Mouse (Mus musculus) mesoderm, embryonic 11.5 days (tissue): ENCODE data around the gene Myh14.

Experiments
- DNase-seq: peaks from one replicate; pipeline ENCODE4 v3.0.0-alpha.2; 2012; ENCODE audit warnings: low read depth, low spot score

Myh14 gene

GRCm38 (mm10) chr7:44669103-44669502 lies 1.5 kb downstream of the Myh14 start:
- no peak for DNase-seq

DNA sequence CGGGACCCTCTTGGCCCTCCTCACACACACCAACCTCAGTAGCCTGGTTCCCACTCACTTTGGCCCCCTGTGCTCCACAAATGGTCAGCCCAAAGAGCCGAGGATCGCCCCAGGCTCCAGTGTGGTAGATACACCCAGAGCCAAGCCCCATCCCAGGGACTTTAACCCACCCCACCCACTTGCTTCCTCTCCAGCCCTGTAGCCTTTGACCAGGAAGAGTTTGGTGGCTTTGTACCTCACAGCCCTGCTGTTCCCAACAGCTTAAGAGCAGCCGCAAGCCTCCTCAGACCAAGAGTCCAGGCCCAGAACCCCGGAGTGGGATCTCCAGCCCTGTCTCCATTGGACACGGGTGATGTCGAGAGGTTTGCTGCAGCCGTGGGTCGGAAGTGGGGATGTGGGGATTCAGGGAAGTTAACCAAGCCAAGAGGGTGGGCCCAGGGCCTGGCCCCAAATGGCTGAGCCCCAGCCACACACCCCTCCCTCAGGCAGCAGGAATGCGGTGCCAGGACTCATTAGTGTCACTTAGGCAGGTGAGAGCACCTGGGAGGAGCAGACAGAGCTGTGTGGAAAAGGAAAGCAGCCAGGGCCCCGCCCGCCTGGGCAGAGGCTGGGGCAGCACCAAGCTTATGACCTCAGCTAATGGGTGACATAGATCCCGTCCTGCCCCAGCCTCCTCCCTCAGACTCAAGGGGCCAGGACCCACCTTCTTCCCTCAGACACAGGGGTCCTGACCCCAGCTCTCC lies 2.5 kb downstream of the Myh14 start:
- DNase-seq: no peak

- DNase-seq: no peak
These were observed 4.2 kb downstream of the Myh14 start for GRCm38 (mm10) chr7:44666462-44666861.

- DNase-seq: no peak
These were observed 5.9 kb downstream of the Myh14 start for GRCm38 (mm10) chr7:44664731-44665130.

DNA sequence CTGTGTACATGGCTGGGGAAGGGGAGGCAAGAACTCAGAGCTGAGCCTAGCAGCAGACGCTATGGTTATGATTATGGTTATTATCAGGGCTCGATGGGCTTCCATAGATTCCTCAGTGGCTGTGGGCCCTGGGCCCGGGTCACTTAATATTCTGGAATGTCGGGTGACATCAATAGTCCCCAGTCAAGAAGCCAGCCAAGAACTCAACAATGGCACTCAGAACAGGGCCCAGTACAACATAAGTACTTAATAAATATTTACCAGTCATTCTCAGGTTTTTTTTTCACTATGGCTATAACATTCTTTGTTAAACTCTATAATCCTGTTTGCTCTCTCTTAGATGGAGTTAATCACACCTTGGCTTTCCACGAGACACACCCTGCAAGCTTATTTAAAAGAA lies 7.1 kb downstream of the Myh14 start:
- no peak for DNase-seq

GRCm38 (mm10) chr7:44662569-44662968 lies 8.1 kb downstream of the Myh14 start:
- no peak for DNase-seq

- DNase-seq: no peak
These were observed 8.5 kb downstream of the Myh14 start for GRCm38 (mm10) chr7:44662168-44662567.

DNA sequence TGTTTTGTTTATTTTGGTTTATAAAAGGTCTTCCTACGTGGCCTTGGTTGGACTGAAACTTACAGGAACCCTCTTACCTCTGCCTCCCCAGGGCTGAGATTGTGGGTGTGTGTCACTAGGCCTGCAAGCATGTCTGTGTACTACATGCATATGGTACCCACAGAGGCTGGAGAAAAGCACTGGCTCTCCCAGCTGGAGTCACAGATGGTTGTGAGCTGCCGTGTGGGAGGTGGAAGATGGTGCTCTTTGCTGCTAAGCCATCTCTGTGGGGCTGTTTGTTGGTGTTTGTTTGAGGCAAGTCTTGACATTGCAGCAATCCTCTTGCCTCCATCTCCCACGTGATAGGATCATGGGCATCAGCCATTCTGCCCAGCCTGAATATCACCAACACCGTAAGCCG lies 9.4 kb downstream of the Myh14 start:
- no peak for DNase-seq

GRCm38 (mm10) chr7:44655504-44655903 lies 15.1 kb downstream of the Myh14 start:
- peak; percentile 72 for DNase-seq

DNA sequence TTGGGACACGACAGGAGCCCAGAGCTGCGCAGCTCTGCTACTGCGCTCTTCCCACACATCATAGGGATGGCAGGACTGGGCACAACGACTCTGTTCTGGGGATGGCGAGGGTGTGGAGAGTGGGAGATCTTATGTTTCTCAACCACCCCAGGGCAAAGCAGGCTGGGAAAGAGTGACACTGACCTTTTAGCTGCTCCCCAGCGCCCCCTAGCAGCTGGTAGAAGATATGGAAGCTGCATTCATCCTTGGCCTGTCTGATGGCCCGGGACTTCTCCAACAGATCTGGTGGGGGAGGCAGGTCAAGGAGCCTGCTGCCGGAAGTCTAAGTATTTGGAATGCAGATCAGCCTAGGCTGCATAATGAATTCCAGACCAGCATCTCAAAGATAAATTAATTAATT lies 16.9 kb downstream of the Myh14 start:
- no peak for DNase-seq

DNA sequence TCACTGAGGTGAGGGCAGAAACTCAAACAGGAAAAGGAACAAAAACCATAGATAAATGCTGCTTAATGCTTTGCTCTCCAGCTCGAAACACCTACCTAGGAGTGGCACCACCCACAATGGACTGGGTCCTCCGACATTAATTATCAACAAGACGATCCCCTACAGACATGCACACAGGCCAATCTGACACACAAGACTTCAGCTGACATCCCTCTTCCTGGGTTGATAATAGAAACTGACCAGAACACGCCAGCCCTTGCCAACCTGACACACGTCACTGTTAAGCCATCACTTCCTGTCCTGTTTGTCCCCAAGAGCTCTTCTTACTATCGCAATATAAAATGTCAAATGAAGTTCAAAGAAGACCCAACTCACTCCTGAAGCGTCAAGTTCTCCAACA lies 19.2 kb downstream of the Myh14 start:
- no peak for DNase-seq

DNA sequence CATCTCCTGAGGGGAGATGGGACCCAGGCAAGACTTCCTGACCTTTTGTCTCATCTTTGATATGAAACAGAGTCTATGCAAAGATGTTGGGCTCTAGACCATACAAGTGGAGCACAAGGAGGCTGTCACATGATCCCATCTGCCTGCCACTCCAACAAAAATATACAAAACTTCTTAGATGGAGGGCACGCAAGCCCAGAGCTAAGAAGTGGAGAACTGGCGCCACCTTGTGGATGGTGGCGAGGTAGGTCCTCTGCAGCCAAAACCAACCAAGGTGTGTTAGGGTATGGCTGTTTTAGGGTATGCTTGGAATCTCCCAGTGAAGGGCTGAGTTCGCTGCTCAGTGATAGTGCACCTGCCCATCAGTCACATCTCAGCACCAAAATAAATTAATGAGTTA lies 20.7 kb downstream of the Myh14 start:
- peak; percentile 78 for DNase-seq

- no peak for DNase-seq
These were observed 21.5 kb downstream of the Myh14 start for GRCm38 (mm10) chr7:44649094-44649610.

DNA sequence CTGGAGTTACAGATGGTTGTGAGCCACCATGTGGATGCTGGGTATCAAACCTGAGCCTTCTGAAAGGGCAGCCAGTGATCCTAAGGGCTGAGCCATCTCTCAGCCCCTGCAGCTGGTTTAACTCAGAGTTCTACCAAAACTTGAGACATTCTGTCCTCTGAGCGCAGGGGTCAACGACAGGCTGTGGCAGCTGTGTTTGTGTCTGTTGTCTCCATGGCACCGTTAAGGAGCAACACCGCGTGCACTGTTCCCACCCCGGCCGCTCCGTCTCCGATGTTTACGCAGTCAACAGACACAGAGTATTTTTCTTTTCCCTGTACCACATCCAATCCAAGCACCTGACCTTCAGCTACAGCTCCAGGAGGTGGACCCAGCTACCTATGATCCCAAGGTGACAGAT lies 22.9 kb downstream of the Myh14 start:
- no peak for DNase-seq

- DNase-seq: peak; percentile 72
These were observed 23.5 kb downstream of the Myh14 start for GRCm38 (mm10) chr7:44647042-44647724.

DNA sequence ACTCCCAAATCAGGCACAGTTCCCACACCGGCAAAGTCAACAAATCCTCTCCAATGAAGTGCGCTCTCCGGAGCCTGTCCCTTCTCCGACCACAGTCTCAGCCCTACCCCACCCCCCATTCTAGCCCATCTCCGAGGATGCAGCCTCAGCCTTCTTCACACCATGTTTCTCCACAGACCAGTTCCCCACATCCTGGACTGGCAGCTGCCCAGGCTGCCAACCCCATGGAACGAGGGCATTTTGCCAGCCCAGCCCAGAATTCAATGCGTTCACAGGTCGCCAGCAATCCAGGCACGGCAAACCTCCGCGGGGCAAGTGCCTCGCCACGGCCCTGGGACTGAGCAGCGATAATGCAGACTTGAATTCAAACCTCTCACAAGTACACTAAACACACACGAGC lies 24.7 kb downstream of the Myh14 start:
- no peak for DNase-seq

- no peak for DNase-seq
These were observed 25.4 kb downstream of the Myh14 start for GRCm38 (mm10) chr7:44645256-44645655.

DNA sequence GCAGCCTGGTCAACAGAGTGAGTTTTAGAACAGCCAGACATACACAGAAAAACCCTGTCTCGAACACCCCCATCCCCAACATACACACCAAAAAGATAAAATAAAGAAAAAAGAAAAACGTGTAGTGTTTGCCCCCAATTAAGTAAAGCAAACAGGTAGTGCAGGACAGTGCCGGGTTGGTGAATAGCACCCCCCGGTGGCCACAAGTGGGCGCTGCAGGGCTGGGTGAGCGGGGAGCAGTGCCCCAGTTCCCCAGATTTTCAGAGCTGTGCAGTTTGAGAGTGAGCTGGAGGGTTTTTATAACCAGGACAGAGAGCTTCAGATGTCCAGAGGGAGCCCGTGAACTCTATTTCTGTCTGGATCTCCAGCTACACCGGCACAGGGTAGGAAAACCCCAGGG lies 28.8 kb downstream of the Myh14 start:
- no peak for DNase-seq

DNA sequence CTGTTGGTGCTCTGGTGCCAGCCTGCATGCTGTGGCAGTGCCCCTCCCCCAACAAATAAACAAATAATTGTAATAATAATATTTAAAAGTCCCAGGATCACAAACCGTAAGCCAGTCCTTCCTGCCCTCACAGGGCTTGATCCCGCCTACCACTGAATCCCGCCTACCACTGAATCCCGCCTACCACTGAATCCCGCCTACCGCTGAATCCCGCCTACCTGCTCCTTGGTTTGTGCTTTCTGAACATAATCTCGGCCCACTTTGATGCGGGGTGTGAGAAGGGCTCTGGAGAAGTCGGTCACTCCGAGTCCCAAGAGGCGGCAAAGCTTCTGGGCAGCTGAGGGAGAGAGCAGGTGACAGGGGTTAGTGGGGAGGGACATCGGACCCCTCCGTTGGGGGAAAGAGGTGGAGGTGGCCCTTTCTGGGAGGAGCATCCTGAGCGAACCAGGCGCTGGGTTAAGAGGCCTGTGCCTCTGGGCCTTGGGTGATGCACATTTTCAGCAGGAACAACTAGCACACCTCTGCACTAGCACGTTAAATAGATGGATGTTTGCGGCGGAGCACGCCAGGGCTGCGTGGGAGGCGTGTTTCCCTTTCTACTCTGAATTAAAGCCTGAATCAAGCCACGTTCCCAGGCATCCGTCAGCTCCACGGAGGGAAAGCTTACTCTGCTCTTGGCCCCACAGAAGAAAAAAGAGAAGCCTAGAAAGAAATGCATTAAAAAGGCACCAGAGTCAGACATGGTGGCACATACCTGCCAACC lies 29.6 kb downstream of the Myh14 start:
- DNase-seq: no peak

- no peak for DNase-seq
These were observed 32.0 kb downstream of the Myh14 start for GRCm38 (mm10) chr7:44638663-44639062.

DNA sequence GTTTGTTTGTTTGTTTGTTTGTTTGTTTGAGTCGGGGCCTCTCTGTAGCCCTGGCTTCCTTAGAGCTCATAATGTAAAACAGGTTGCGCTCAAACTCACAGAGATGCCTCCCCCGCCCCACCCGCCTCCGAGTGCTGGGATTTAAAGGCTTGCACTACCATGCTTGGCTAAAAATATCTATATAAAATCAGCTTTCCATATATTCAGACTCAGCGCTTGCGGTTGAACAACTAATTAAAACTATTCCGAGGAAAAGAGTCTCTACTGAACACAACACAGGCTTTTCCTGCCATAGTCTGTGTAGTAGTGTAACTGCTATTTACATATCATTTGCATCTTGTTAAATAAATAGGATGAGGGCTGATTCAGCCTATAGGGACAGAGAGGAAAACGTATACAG lies 34.0 kb downstream of the Myh14 start:
- DNase-seq: no peak

DNA sequence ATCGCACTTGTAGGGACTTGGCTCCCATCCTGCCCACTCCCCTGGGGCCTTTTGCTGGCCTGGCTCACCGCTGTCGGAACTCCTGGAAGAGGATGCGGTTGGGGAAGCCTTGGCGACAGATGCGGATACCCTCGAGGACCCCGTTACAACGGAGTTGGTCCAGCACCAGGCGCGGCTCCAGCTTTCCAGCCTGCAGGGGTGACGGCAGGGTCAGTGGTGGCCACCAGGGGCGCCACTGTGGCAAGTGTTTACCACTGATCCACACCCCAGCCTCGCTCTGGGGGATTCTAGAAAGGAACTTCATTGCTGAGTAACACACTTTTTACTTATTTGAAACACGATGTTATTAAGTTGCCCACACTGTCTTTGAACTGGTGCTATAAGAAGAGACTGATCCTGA lies 37.2 kb downstream of the Myh14 start:
- no peak for DNase-seq
